Mouse (Mus musculus) left cerebral cortex, adult 18-20 months (tissue): ENCODE results near the gene Rap2c. TPM values are rescaled to one million over a fixed set of nuclear protein-coding genes. Genes with fewer than 3 reads are reported as not detected.

Source experiments
- DNase-seq, 2 experiments: peaks; one replicate each; pipeline ENCODE4 v3.0.0; 2021 to 2022; ENCODE audit warnings: low spot score in 2 of 2, mixed read lengths in 1 of 2
- long read RNA-seq, 2 experiments: library from polyadenylated mRNA; stranded (forward); transcript quantifications; one replicate each; pipeline ENCODE4 v2.0.0; 2021
- total RNA-seq, 2 experiments: library from RNA; stranded (reverse); gene quantifications; 2 replicates each; pipeline ENCODE4 v1.2.3; 2021

Rap2c gene
- total RNA-seq, result 10 to 100 TPM; 26.7 to 30.5 TPM
- long read RNA-seq, experiment 1, transcript Rap2c-201 (3 exons, 3,545 nt), result major isoform, 6 of 12 reads
- long read RNA-seq, experiment 1, partial matches to known transcripts, result 1 of 12 reads
- long read RNA-seq, experiment 1, other reads (novel, unspliced or antisense), result 5 of 12 reads
- long read RNA-seq, experiment 2, partial matches to known transcripts, result 0 of 6 reads
- long read RNA-seq, experiment 2, other reads (novel, unspliced or antisense), result 5 of 6 reads

DNA sequence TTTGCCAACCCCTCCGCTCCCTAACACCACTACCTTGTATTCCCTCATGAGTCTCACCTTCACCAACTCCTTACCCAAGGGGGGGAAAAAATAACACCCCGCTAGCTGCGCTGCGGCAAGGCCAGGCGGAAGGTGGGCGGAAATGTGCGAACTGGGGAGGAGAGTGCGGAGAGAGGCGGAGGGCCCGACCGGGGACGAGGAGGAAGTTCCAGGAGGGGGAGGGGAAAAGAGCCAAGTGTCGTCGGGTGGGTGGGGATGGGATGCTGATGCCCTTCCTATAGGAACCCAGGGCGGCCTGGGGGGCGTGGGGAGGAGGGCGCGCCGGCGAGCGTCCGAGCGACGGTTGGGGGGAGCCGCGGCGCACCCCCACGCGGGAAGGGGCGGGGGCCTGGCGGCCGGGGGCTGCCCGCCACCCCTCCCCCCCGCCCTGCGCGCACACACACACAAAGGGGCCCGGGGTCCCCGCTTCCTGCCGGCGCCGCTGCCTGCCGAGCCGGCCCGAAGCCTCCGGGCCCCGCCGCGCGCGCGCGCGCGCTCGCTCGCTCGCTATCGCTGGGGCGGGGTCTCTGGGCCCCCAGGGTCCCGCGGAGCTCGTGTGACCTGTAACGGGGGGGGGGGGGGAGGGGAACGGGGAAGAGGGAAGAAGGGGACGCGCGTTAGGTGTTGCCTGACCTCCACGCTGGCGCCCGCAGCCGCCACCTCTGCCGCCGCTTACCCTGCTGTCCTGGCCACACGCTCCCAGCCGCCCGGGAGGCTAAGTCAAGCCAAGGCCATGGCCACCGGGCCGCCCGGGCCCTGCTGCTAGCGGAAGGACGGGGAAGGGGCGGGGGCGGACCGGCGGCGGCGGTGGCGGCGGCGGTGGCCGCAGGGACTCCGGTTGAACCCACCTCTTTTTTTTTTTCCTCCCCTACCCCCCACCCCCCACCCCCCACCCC lies at the start of gene Rap2c:
Rap2c (minus strand) TSS at position 168 of the 935 bp plus-strand sequence.
- peak; percentile 22 to 38 for DNase-seq

DNA sequence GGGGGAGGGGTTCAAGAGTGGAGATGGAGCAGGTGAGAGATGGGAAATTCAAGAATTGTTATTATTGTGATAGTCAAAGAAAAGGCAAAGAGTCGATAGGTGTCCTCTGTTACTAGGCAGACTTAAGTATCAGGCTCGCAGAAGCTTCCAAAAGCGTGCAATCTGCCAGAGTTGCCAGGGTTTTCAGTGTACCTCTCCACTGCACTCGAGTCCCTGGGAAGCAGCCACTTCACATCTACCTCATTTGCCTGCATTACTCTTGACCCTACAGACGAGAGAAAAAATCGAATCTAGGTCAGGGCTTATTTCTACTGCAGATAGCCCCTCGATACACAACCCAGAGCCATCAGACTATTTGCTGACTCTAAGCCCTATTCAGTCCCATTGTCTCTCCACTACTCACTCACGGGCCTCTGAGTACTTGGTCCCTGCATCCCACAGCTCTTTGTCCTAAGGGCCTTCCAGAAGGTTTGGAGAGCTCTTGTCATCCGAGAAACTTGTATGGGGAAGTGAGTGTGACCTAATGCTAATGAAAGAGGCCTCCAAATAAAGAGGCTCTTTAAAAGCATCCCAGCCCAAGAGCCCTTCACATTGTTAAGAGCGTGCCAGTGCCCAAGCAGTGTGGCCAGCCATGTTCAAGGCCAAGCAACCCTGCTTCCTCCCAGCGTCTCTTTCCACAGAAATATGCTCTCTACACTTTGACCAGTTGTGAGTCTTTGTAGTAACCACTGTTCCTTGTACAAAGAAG lies 48.9 kb upstream of the Rap2c start:
- DNase-seq, result no peak

DNA sequence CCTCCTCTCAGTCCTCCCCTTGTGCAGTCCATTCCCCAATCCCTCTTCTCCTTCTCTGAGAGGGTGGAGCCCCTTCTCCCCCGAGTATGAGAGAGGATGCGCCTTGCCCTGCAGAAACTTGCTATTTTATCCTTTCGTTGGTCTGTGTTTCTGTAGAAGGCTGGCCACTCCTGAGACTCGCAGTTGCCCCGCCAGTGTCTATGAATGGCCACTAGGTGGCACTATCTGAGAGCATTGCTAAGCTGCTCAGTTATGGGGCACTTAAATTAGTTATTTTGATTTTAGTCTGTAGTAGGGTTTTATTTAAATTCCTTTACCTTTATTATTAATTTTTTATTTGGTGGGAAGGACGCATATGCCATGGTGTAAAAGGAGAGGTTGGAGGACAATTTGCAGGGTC lies 48.0 kb upstream of the Rap2c start:
- peak; percentile 15 to 37 for DNase-seq

DNA sequence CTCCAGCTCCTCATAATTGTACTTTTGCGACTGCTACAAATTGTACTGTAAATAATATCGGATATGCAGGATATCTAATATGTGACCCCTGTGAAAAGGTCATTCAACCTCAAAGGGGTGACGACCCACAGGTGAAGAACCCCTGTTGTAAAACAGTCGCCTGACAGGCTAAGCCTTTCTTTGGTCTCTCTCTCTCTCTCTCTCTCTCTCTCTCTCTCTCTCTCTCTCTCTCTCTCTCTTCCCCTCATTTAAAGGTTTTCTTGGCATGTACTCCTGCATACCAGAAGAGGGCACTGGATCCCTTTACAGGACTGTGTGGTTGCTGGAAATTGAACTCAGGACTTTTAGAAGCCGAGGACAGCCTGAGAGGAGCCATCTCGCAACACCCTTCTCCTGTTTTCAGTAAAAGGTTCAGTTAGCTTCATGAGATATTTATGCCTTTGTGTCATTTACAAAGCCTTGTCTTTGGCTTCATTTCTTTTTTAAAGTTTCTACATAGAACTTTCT lies 47.4 kb upstream of the Rap2c start:
- DNase-seq, result no peak

DNA sequence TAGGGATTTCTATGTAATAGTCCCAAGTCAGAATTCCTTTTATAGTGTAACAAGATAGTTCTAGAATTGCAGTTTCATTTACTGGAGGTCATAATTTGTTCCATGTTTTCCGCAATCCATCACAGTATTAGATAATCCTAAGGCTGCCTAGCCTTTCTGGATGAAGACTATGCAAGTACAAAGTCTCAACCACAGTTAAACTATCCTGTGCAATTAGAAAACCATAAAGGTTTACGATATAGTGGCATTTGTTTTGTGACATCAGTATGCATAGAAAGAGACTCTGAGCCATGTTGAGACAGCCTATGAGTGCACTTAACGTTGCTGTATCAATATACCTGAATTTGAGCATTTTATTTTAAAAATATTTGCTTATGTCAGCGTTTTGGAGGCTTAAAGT lies 42.4 kb upstream of the Rap2c start:
- DNase-seq, result no peak

DNA sequence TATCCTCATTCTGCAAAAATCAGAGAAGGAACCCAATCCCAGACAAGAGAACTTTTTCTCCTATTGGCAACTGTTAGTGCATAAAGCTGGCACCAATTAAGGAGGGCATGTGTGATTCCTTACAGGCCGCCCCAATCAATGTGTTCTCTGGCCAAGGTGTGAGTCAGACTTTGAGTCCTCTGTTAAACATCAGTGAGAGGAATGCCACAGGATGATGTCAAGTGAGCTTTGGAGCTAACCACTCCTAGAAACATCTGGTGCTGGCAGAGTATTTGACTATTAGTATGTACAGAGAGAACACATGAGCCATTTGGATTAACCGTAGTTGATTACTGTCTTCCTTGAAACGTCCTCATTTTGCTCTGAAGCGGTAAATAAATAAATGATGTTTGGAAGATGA lies 40.9 kb upstream of the Rap2c start:
- DNase-seq, result no peak

DNA sequence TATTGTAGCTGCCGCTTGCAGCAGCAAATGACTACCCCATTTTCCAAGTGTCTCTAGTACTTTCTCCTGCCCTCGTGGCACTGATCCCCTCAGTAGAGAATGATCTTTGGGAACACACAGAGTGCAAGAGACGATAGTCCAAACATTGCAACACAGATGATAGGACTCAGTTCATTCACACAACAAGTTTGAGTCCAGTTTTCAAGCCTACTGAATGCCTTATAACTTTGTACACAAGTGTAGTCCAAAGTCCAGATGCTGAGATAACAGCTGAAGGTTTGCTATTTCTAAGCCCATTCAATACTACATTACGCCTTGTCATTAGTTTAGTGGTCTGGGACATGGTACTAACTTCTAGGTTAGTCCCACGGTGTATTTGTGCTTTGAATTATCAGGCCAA lies 40.5 kb upstream of the Rap2c start:
- DNase-seq, result no peak

DNA sequence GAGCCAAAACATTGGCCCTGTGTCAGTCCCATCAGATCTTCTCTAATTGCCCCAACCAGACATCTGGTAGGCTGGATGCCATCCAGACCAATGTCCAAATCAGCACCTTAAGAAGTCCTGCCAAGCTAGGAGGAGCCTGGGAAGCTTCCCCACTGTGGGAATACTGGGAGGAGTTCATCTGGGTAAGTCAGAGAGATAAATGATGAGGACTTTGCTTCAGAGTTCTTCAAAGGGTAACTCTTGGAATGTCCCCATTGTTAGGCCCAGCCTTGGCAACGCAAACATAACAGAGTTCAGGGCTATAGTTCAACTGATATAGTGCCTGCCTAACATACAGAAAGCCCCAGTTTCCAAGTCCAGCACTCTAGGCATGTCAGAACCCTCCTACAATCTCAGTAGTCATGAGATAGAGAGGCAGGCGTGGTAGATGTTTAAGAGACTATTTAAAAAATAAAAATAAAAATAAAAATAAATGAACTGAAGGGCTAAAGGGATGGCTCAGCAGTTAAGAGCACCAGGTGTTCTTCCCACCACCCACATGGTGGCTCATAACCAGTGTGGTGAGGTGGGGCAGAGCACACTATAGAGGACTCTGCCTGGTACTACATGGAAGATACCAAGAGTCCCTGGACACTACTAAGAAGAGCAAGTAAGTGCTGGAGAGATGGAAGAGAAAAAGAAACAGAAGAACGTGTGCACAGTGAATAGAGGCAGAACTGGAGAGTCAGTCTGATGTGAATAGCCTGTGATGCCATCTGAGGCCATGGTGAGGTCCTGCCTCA lies 34.1 kb upstream of the Rap2c start:
- DNase-seq, result no peak

DNA sequence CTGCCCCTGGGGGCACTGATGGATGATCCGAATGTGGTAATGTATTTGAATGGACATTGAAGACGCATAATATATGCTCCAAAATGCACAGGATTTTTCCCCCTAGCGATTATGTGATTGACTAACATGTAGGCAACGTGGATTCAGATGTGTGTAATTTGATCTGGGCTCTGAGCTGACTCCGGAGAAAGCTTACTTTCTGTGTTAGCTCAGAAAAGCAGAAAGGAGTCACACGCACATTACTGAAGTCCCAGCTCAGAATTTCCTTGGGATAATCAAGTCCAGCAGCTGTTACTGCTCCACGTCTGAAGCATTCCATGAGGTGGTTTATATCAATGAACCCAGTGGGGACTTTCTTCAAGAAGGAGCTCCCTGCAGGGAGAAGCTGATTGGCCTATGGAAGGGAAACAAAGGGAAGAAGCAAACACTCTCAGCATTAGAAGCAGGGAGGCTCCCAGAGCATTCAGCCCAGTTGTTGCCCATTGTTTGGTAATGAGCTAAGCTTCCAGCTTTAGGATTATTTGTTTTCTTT lies 17.9 kb upstream of the Rap2c start:
- no peak for DNase-seq

DNA sequence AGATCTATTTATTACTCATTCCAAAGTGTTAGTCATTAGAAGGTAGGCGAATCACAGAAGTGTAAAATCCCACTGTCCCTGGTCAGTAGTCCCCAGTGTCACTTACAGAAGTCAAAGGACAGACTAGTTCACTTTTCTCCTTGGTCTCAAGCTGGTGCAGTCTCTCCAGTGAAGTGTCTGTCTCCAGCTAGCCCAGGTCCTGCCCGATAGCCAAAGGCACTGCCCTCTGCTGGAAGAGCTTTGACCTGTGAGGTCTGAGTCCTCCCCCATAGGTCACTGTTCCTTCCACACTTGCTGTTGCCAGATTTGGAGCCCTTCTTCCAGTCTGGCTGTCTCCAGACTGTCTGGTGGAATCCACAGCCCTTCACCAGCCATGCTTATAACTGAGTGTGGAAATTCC lies 2.1 kb upstream of the Rap2c start:
- DNase-seq, result no peak

DNA sequence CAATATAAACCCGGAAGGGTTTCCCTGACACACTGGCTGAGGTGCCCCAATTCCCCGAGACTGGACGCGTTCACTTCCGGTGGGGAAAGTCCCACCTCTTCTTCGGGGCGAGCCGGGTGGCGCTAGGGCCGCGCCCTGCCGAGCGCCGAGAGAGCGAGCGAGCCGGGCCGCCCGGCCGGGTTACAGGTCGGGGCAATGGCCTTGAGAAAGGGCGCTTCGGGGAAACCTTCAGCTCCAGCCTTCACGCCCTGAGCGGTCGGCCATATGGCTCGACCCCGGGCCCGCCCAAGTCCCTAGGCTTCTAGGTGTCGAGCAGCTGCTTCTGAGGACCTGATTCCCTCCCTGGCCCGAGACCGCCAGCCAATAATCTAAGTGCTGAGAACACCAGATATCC lies 965 bp upstream of the Rap2c start:
- DNase-seq, result peak; percentile 46 to 58

DNA sequence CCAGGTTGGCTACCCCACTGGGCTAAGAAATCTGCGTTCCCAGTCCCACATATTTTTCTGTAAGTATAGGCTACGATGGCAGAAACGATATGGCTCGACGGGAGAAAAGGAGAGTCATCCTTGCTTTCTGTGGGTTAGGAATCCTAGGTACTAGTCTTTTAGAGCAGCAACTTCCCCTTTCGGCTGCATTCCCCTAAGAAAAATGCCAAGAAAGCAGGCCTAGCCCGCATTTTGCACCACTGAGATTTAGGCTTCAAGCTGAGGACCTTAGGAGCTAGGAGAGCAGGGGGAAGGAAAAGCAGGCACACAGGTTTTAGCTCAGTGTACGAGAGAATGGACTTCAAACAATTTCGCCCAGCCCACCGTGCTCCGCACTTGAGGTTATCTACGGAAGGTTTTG lies 892 bp downstream of the Rap2c start:
- DNase-seq, result no peak

DNA sequence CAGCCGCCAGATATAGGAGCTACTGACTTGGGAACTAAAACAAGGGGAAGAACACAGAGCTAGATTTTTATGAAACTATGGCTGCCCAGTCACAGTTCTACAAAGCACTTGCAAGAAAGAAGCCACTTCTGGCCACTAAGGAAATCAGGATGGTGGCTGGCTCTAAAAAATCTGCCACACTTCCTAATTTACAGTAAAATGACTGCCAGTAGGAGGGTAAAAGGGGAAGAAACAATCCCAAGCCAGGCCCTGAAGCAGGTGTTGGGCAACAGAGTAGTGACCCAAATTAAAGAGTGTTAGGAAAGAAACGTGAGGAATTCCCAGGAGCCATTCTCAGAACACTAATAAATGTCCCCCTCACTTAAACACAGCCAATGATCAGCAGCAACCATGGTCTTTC lies 5.5 kb downstream of the Rap2c start:
- DNase-seq, result no peak

DNA sequence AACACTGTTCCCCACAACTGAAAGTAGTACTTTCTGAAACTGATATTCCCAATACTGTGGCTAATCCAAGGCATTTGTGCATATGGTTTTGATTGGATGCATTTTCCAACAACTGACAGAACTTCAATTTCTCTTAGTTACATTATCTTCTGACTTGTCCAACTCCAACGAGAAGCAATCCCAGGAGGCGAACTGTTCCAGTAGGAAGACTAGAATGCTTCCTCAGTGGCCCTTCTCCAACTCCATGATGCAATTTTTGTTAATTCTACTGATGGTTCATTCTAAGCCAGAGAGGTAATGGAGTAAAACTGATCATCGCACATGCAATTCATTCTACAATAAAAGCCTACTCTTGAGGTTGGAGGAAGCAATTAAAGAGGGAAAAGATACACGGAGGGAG lies 7.5 kb downstream of the Rap2c start:
- no peak for DNase-seq

DNA sequence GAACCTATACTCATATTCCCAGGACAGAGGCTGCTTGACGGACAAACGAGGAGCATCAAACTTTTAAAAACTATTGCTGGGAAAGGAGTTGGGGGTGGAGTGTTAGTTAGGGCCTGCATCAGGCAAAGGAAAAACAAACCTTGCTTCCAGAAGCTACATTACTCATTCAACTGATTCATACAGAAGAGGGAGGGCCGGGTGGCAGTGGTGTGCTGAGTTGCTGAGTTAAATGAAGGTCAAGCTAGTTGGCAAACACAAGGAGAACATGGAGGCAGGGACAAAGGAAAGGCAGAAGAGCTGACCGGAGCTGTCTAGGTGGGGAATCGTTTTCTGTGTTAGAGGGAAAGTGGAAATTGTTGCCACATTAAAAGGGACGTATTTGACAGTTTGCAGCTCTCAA lies 17.0 kb downstream of the Rap2c start:
- no peak for DNase-seq

DNA sequence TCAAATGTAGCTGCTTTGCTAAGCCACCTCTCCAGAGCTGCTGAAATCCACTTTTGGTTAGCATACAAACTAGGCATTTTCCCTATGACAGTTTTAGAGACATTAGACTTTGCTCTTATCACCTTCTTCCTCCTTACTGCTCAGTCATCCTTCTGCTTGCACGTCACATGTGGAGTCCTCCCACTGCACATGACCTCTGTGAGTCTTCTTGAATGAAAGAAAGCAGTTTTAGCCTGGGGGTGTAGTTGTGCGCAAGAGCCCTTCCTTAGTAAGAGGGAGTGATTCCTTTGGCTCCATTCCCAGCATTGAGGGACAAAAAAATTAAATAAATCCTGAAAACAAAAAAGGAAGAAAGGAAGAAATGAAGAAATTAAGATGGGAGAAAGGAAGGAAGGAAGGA lies 22.5 kb downstream of the Rap2c start:
- no peak for DNase-seq

DNA sequence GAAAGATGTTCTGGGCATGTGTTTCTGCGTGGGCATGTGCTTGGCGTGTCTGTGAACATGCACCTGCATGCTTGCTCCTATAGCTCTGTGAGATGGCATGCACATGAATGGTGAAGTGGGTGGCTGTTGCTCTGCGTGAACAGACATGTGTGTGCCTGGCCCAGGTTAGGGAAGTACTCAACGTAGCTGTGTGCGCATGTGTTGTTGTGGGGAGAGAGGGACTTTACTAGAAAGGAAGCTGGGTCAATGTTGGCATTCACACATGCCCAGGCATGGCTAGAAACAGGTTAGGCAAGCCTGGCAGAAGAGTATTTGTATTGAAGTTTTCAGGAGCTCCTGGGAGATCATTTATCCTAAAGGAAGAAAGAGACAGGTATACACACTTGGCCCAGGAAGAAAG lies 26.5 kb downstream of the Rap2c start:
- DNase-seq, result no peak

DNA sequence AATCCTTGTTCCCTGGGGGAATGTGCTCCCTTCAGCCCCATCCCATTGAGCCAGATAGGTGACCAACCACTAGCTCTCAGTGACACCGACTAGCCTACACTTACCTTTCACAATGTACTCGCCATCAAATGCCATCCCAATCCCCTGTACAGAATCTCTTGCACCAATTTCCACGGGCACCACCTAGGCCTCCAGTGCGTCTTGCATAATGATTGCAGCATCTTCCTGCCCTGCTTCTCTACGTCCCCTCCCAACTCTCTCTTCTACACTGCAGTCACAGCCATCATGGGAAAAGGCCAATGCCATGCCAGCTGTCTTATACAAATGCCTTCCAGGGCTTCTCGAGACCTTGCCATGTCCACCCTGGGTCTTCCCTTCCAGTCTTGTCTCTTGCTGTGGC lies 27.9 kb downstream of the Rap2c start:
- no peak for DNase-seq

DNA sequence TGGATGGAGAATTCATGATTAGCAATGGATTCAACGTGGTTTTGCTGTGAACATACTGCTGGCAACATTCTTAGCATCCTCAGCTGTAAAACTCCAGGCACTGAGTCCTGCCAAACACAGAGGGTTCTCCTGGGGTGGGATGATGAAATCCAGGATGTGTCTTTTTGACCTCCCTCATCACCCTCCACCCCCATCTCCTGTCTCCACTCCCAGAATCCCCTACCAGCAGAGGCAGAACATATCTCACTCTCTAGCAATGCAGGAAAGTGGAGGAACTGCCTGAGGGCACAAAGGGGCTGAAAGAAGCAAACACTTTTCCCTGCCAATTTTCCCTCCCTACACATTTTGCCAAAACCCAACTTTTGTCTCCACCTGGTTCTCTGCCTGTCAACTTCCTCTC lies 29.2 kb downstream of the Rap2c start:
- no peak for DNase-seq

DNA sequence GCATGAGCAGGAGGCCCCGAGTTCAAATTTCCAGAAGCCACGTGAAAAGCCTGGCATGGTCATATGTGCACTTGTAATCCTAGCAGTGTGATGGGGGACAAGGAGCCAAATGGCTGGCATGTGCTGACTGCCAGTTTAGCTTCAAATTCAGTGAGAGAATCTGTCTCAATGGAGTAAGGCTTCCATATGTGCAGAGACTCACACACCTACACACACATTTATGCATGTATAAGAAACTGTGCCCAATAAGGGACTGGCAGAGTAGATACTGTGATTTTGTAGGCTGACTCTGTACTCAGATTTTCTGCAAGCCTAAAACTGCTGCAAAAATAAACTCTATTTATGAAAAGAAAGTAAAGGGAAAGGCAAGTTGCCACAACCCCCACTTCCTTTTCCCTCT lies 39.4 kb downstream of the Rap2c start:
- DNase-seq, result peak; percentile 3 to 24

DNA sequence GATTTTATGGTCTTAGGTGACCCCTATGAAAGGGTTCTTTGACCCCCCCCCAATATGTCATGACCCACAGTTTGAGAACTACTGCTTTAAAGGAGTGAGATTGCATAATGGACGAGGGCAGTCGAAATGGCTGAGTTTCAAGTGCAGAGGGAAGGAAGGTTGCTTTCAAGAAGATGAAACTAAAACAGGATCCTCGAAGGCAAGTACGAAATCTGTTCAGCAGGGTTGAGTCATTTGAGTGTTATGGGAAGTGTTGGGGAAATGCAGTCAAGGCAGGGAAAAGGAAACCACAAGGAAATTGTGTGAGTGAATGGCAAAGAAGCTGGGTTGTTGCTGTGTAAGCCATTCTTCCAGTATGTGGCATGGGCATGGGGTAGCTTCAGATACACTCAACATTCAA lies 45.7 kb downstream of the Rap2c start:
- DNase-seq, result no peak
